Mouse (Mus musculus): ENCODE measurements around the gene Actg2.
A peak's percentile ranks its signal among the peaks of the same experiment; 100 is the strongest.
"Not testable (repeated sequence)": the region's sequence is repeated elsewhere in the genome, so short reads cannot be mapped to it uniquely, and the experiment has no call there.

The Actg2 gene

GRCm38 (mm10) chr6:83536028-83536794, at the start of gene Actg2:
Gene Actg2 (minus strand): TSS chr6:83536265.
- DNase-seq (ENCODE audit: low spot score in 2 of 2): no peak

- DNase-seq (ENCODE audit: low spot score in 2 of 2): not testable (repeated sequence)
Observed at GRCm38 (mm10) chr6:83585328-83585727, 49.3 kb upstream of the Actg2 start.

- no peak for DNase-seq (ENCODE audit: low spot score in 2 of 2)
Observed at GRCm38 (mm10) chr6:83583591-83583990, 47.5 kb upstream of the Actg2 start.

GRCm38 (mm10) chr6:83582938-83583270, 46.8 kb upstream of the Actg2 start:
- DNase-seq (ENCODE audit: low spot score in 2 of 2): peak in 1 of 2 experiments; percentile 16

GRCm38 (mm10) chr6:83582135-83582937, 46.3 kb upstream of the Actg2 start:
- DNase-seq (ENCODE audit: low spot score in 2 of 2): no peak

- no peak for DNase-seq (ENCODE audit: low spot score in 2 of 2)
Observed at GRCm38 (mm10) chr6:83577534-83577933, 41.5 kb upstream of the Actg2 start.

GRCm38 (mm10) chr6:83575609-83576008, 39.5 kb upstream of the Actg2 start:
- DNase-seq (ENCODE audit: low spot score in 2 of 2): no peak

GRCm38 (mm10) chr6:83572671-83573070, 36.6 kb upstream of the Actg2 start, which contains the start of gene Stambp:
Gene Stambp (minus strand): TSS chr6:83572729.
- DNase-seq (ENCODE audit: low spot score in 2 of 2): no peak

- DNase-seq (ENCODE audit: low spot score in 2 of 2): peak; percentile 60 to 63
Observed at GRCm38 (mm10) chr6:83571840-83572667, 36.0 kb upstream of the Actg2 start.

GRCm38 (mm10) chr6:83568901-83569862, 33.1 kb upstream of the Actg2 start:
- DNase-seq (ENCODE audit: low spot score in 2 of 2): no peak

- DNase-seq (ENCODE audit: low spot score in 2 of 2): no peak
Observed at GRCm38 (mm10) chr6:83555972-83556371, 19.9 kb upstream of the Actg2 start.

GRCm38 (mm10) chr6:83548346-83548745, 12.3 kb upstream of the Actg2 start:
- no peak for DNase-seq (ENCODE audit: low spot score in 2 of 2)

GRCm38 (mm10) chr6:83545778-83546177, 9.7 kb upstream of the Actg2 start:
- DNase-seq (ENCODE audit: low spot score in 2 of 2): no peak

GRCm38 (mm10) chr6:83541756-83542456, 5.8 kb upstream of the Actg2 start:
- DNase-seq (ENCODE audit: low spot score in 2 of 2): no peak

GRCm38 (mm10) chr6:83540017-83540416, 4.0 kb upstream of the Actg2 start:
- DNase-seq (ENCODE audit: low spot score in 2 of 2): no peak

GRCm38 (mm10) chr6:83536795-83537059, 662 bp upstream of the Actg2 start:
- DNase-seq (ENCODE audit: low spot score in 2 of 2): no peak

- DNase-seq (ENCODE audit: low spot score in 2 of 2): no peak
Observed at GRCm38 (mm10) chr6:83532608-83533007, 3.5 kb downstream of the Actg2 start.

- DNase-seq (ENCODE audit: low spot score in 2 of 2): no peak
Observed at GRCm38 (mm10) chr6:83523194-83523593, 12.9 kb downstream of the Actg2 start.

- DNase-seq (ENCODE audit: low spot score in 2 of 2): no peak
Observed at GRCm38 (mm10) chr6:83521784-83522183, 14.3 kb downstream of the Actg2 start.

GRCm38 (mm10) chr6:83518637-83519036, 17.4 kb downstream of the Actg2 start:
- no peak for DNase-seq (ENCODE audit: low spot score in 2 of 2)

- no peak for DNase-seq (ENCODE audit: low spot score in 2 of 2)
Observed at GRCm38 (mm10) chr6:83515172-83515571, 20.9 kb downstream of the Actg2 start.
